Mouse (Mus musculus): Measurements from ENCODE around the gene Ppp1ca. TPM values are rescaled to one million over a fixed set of nuclear protein-coding genes. Genes with fewer than 3 reads are reported as not detected.

Ppp1ca gene
- polyA plus RNA-seq, 1 experiment from 2014 or later, result 773 TPM

- peaks cover 58% of the 10 kb centered on the region for H3K4me1 ChIP-seq (replicated peaks; ENCODE audit: control insufficient read depth, insufficient read depth, low read length)
- peak overlapping the region; percentile 28; the same call in 1 of the 2 replicates for H3K27ac ChIP-seq (ENCODE audit: low read depth, low read length)
- 85% methylated on average over 11 of the region's 11 CpGs for WGBS
- no peak overlapping the region for H3K4me2 ChIP-seq
- ATAC-seq (replicated peaks; ENCODE audit: low FRiP score), result no peak
- H3K36me3 ChIP-seq (ENCODE audit: control insufficient read depth, insufficient read depth, low read length), result no peaks in the 10 kb centered on the region
- no peaks in the 10 kb centered on the region for H3K9me3 ChIP-seq (ENCODE audit: control insufficient read depth, low read length)
- H3K27me3 ChIP-seq (replicated peaks; ENCODE audit: control insufficient read depth, insufficient read depth, low read length), result peaks cover 57% of the 10 kb centered on the region
- no peak overlapping the region for H3K9ac ChIP-seq (ENCODE audit: low read depth, low read length)
- no peak overlapping the region for H3K4me3 ChIP-seq (ENCODE audit: low read depth, low read length)
- DNase-seq (ENCODE audit: low spot score), result no peak
Measured at GRCm38 (mm10) chr19:4218293-4218692, 26.4 kb downstream of the Ppp1ca start.

- Histone ChIP-seq H3K4me2 (no peak overlapping the region), H3K9me3 (ENCODE audit: control insufficient read depth, low read length) (no peaks in the 10 kb centered on the region), H3K4me3 (ENCODE audit: low read depth, low read length) (no peak overlapping the region), H3K4me1 (replicated peaks; ENCODE audit: control insufficient read depth, insufficient read depth, low read length) (peaks cover 54% of the 10 kb centered on the region), H3K27ac (ENCODE audit: low read depth, low read length) (no peak overlapping the region), H3K36me3 (ENCODE audit: control insufficient read depth, insufficient read depth, low read length) (no peaks in the 10 kb centered on the region), H3K9ac (ENCODE audit: low read depth, low read length) (no peak overlapping the region), H3K27me3 (replicated peaks; ENCODE audit: control insufficient read depth, insufficient read depth, low read length) (peaks cover 52% of the 10 kb centered on the region)
- ATAC-seq (replicated peaks; ENCODE audit: low FRiP score) (no peak), DNase-seq (ENCODE audit: low spot score) (no peak)
- 44% methylated on average over 1 of the region's 1 CpGs for WGBS
Measured at GRCm38 (mm10) chr19:4218784-4219183, 26.9 kb downstream of the Ppp1ca start.

DNA sequence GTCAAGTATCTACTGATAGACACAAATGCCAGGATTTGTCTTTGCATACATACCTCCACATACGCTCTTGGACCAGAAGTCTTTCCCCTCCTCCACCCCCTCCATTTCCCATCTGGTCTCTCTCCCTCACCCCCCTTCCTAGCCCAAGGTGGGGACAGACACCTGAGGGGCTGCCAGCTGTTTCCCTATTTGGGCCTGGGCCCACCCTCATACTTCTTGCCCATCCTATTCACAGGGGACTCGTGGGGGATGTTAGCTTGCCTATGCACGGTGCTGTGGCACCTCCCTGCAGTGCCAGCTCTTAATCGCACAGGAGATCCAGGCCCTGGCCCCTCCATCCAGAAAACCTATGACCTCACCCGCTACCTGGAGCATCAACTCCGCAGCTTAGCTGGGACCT is 28.1 kb downstream of the Ppp1ca start:
- H3K9me3 ChIP-seq (ENCODE audit: control insufficient read depth, low read length), result no peaks in the 10 kb centered on the region
- no peak overlapping the region for H3K4me2 ChIP-seq
- no peak for DNase-seq (ENCODE audit: low spot score)
- no peak overlapping the region for H3K4me3 ChIP-seq (ENCODE audit: low read depth, low read length)
- 82% methylated on average over 6 of the region's 6 CpGs for WGBS
- H3K4me1 ChIP-seq (replicated peaks; ENCODE audit: control insufficient read depth, insufficient read depth, low read length), result peaks cover 48% of the 10 kb centered on the region
- H3K36me3 ChIP-seq (ENCODE audit: control insufficient read depth, insufficient read depth, low read length), result no peaks in the 10 kb centered on the region
- H3K27me3 ChIP-seq (replicated peaks; ENCODE audit: control insufficient read depth, insufficient read depth, low read length), result peaks cover 40% of the 10 kb centered on the region
- ATAC-seq (replicated peaks; ENCODE audit: low FRiP score), result no peak
- H3K9ac ChIP-seq (ENCODE audit: low read depth, low read length), result peak overlapping the region; percentile 23; the same call in 1 of the 2 replicates
- H3K27ac ChIP-seq (ENCODE audit: low read depth, low read length), result no peak overlapping the region

DNA sequence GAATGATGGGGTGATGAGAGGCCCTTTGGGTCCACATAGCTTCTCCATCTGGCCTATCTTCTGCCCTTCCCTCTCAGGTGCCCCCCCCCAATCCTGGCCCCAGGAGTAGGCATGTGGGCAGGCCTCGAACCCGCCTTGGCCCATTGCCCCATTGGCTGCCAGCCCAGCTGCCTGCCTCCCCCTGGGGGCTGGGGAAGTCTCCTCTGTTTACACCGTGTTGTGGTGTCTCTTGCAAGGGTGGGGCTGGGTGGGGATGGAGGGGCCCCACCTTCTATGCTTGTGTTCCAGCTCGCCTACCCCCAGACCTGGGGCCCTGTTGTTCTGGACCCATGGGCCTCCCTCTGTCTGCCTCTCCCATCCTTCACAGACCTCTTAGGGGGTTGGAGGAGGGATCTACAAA is 28.6 kb downstream of the Ppp1ca start:
- ATAC-seq (replicated peaks; ENCODE audit: low FRiP score) (peak; percentile 55; the same call in 1 of the 2 replicates), DNase-seq (ENCODE audit: low spot score) (no peak)
- Histone ChIP-seq H3K27ac (ENCODE audit: low read depth, low read length) (no peak overlapping the region; the same call in none of the 2 replicates), H3K4me2 (peak overlapping the region; percentile 21), H3K27me3 (replicated peaks; ENCODE audit: control insufficient read depth, insufficient read depth, low read length) (peaks cover 35% of the 10 kb centered on the region), H3K9me3 (ENCODE audit: control insufficient read depth, low read length) (no peaks in the 10 kb centered on the region), H3K4me3 (ENCODE audit: low read depth, low read length) (no peak overlapping the region), H3K9ac (ENCODE audit: low read depth, low read length) (peak overlapping the region; percentile 23), H3K36me3 (ENCODE audit: control insufficient read depth, insufficient read depth, low read length) (no peaks in the 10 kb centered on the region), H3K4me1 (replicated peaks; ENCODE audit: control insufficient read depth, insufficient read depth, low read length) (peaks cover 43% of the 10 kb centered on the region)
- 53% methylated on average over 4 of the region's 4 CpGs for WGBS

GRCm38 (mm10) chr19:4220957-4221743 is 29.3 kb downstream of the Ppp1ca start:
- Histone ChIP-seq H3K4me3 (ENCODE audit: low read depth, low read length) (no peak overlapping the region), H3K27ac (ENCODE audit: low read depth, low read length) (peak overlapping the region; percentile 65), H3K9me3 (ENCODE audit: control insufficient read depth, low read length) (no peaks in the 10 kb centered on the region), H3K27me3 (replicated peaks; ENCODE audit: control insufficient read depth, insufficient read depth, low read length) (peaks cover 28% of the 10 kb centered on the region), H3K9ac (ENCODE audit: low read depth, low read length) (peak overlapping the region; percentile 32; the same call in 1 of the 2 replicates), H3K4me2 (peak overlapping the region; percentile 21), H3K36me3 (ENCODE audit: control insufficient read depth, insufficient read depth, low read length) (no peaks in the 10 kb centered on the region), H3K4me1 (replicated peaks; ENCODE audit: control insufficient read depth, insufficient read depth, low read length) (peaks cover 38% of the 10 kb centered on the region)
- 32% methylated on average over 14 of the region's 14 CpGs for WGBS
- DNase-seq (ENCODE audit: low spot score) (no peak), ATAC-seq (replicated peaks; ENCODE audit: low FRiP score) (no peak)

DNA sequence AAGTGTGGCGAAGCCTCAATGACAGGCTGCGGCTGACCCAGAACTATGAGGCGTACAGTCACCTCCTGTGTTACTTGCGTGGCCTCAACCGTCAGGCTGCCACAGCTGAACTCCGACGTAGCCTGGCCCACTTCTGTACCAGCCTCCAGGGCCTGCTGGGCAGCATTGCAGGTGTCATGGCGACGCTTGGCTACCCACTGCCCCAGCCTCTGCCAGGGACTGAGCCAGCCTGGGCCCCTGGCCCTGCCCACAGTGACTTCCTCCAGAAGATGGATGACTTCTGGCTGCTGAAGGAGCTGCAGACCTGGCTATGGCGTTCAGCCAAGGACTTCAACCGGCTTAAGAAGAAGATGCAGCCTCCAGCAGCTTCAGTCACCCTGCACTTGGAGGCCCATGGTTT is 30.3 kb downstream of the Ppp1ca start:
- Histone ChIP-seq H3K4me3 (ENCODE audit: low read depth, low read length) (no peak overlapping the region), H3K9me3 (ENCODE audit: control insufficient read depth, low read length) (no peaks in the 10 kb centered on the region), H3K27ac (ENCODE audit: low read depth, low read length) (no peak overlapping the region; the same call in 1 of the 2 replicates), H3K9ac (ENCODE audit: low read depth, low read length) (no peak overlapping the region), H3K27me3 (replicated peaks; ENCODE audit: control insufficient read depth, insufficient read depth, low read length) (peaks cover 21% of the 10 kb centered on the region), H3K36me3 (ENCODE audit: control insufficient read depth, insufficient read depth, low read length) (no peaks in the 10 kb centered on the region), H3K4me2 (no peak overlapping the region), H3K4me1 (replicated peaks; ENCODE audit: control insufficient read depth, insufficient read depth, low read length) (peaks cover 32% of the 10 kb centered on the region)
- no peak for ATAC-seq (replicated peaks; ENCODE audit: low FRiP score)
- WGBS, result 65% methylated on average over 11 of the region's 11 CpGs
- no peak for DNase-seq (ENCODE audit: low spot score)

DNA sequence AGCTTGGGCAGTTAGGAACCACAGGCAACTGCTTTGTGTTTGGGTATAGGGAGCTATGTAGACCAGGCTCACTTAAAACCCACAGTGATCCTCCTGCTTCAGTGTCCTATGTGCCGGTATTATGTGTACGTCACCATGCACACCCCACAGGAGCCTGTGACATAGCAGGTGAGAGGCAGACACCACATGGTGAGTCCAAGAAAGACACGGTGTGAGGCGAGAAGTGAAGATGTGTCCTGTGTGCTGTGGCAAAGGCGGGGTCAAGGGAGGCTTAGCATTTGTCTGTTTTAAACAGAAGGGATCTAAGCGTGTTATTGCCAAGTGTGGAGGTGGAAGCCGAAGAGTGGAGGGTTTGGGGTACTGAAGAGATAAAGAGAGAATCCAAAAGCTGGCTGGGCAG is 34.9 kb downstream of the Ppp1ca start:
- WGBS, result 84% methylated on average over 7 of the region's 7 CpGs
- DNase-seq (ENCODE audit: low spot score) (no peak), ATAC-seq (replicated peaks; ENCODE audit: low FRiP score) (no peak)
- H3K9ac ChIP-seq (ENCODE audit: low read depth, low read length), result no peak overlapping the region
- peaks cover 12% of the 10 kb centered on the region for H3K4me1 ChIP-seq (replicated peaks; ENCODE audit: control insufficient read depth, insufficient read depth, low read length)
- H3K27ac ChIP-seq (ENCODE audit: low read depth, low read length), result no peak overlapping the region
- no peaks in the 10 kb centered on the region for H3K9me3 ChIP-seq (ENCODE audit: control insufficient read depth, low read length)
- peaks cover 7% of the 10 kb centered on the region for H3K27me3 ChIP-seq (replicated peaks; ENCODE audit: control insufficient read depth, insufficient read depth, low read length)
- H3K4me3 ChIP-seq (ENCODE audit: low read depth, low read length), result no peak overlapping the region
- no peak overlapping the region for H3K4me2 ChIP-seq
- no peaks in the 10 kb centered on the region for H3K36me3 ChIP-seq (ENCODE audit: control insufficient read depth, insufficient read depth, low read length)

- peaks cover 6% of the 10 kb centered on the region for H3K4me1 ChIP-seq (replicated peaks; ENCODE audit: control insufficient read depth, insufficient read depth, low read length)
- DNase-seq (ENCODE audit: low spot score) (no peak), ATAC-seq (replicated peaks; ENCODE audit: low FRiP score) (no peak)
- H3K36me3 ChIP-seq (ENCODE audit: control insufficient read depth, insufficient read depth, low read length), result no peaks in the 10 kb centered on the region
- H3K4me3 ChIP-seq (ENCODE audit: low read depth, low read length), result no peak overlapping the region
- no peak overlapping the region for H3K9ac ChIP-seq (ENCODE audit: low read depth, low read length)
- no peaks in the 10 kb centered on the region for H3K9me3 ChIP-seq (ENCODE audit: control insufficient read depth, low read length)
- no peak overlapping the region for H3K4me2 ChIP-seq
- H3K27me3 ChIP-seq (replicated peaks; ENCODE audit: control insufficient read depth, insufficient read depth, low read length), result peaks cover 3% of the 10 kb centered on the region; the same call in 1 of the 2 replicates
- WGBS, result 61% methylated on average over 5 of the region's 5 CpGs
- H3K27ac ChIP-seq (ENCODE audit: low read depth, low read length), result no peak overlapping the region
Measured at GRCm38 (mm10) chr19:4227446-4227845, 35.6 kb downstream of the Ppp1ca start.

Measured in liver, embryonic 11.5 days (tissue).